Mouse (Mus musculus) yolk sac, embryonic 10.5 days (tissue): ENCODE data around the gene Rbbp7.
"Not testable (repeated sequence)": the region's sequence is repeated elsewhere in the genome, so short reads cannot be mapped to it uniquely, and the experiment has no call there.

Experiments used
- DNase-seq: peaks from one replicate; pipeline ENCODE4 v3.0.0-alpha.2; 2017; ENCODE audit warnings: low spot score

Gene Rbbp7

GRCm38 (mm10) chrX:162760115-162760942, at the start of gene Rbbp7:
TSS of gene Rbbp7 (plus strand) at chrX:162760402.
- DNase-seq = peak; percentile 94

- DNase-seq = peak; percentile 35
Measured at GRCm38 (mm10) chrX:162717837-162718236, 42.4 kb upstream of the Rbbp7 start.

- peak; percentile 21 for DNase-seq
Measured at GRCm38 (mm10) chrX:162719615-162720014, 40.6 kb upstream of the Rbbp7 start.

- peak; percentile 82 for DNase-seq
Measured at GRCm38 (mm10) chrX:162727367-162727777, 32.8 kb upstream of the Rbbp7 start.

- DNase-seq = no peak
Measured at GRCm38 (mm10) chrX:162727795-162728194, 32.4 kb upstream of the Rbbp7 start.

GRCm38 (mm10) chrX:162728228-162728627, 32.0 kb upstream of the Rbbp7 start:
- no peak for DNase-seq

GRCm38 (mm10) chrX:162730031-162730430, 30.2 kb upstream of the Rbbp7 start:
- DNase-seq = no peak

- peak; percentile 59 for DNase-seq
Measured at GRCm38 (mm10) chrX:162734997-162735929, 24.9 kb upstream of the Rbbp7 start.

GRCm38 (mm10) chrX:162736140-162736659, 24.0 kb upstream of the Rbbp7 start:
- peak; percentile 81 for DNase-seq

GRCm38 (mm10) chrX:162748696-162749420, 11.3 kb upstream of the Rbbp7 start:
- peak; percentile 77 for DNase-seq

- DNase-seq = no peak
Measured at GRCm38 (mm10) chrX:162752418-162752817, 7.8 kb upstream of the Rbbp7 start.

- no peak for DNase-seq
Measured at GRCm38 (mm10) chrX:162754314-162754713, 5.9 kb upstream of the Rbbp7 start.

GRCm38 (mm10) chrX:162756058-162756457, 4.1 kb upstream of the Rbbp7 start:
- no peak for DNase-seq

GRCm38 (mm10) chrX:162759251-162760114, 719 bp upstream of the Rbbp7 start:
- peak; percentile 69 for DNase-seq

GRCm38 (mm10) chrX:162760958-162761515, 835 bp downstream of the Rbbp7 start:
- DNase-seq = peak; percentile 18

GRCm38 (mm10) chrX:162761716-162762395, 1.7 kb downstream of the Rbbp7 start:
- no peak for DNase-seq

GRCm38 (mm10) chrX:162770726-162771125, 10.5 kb downstream of the Rbbp7 start:
- DNase-seq = no peak

GRCm38 (mm10) chrX:162788372-162788771, 28.2 kb downstream of the Rbbp7 start:
- no peak for DNase-seq

GRCm38 (mm10) chrX:162791392-162791791, 31.2 kb downstream of the Rbbp7 start:
- not testable (repeated sequence) for DNase-seq

- DNase-seq = no peak
Measured at GRCm38 (mm10) chrX:162800371-162800770, 40.2 kb downstream of the Rbbp7 start.
